Mouse (Mus musculus): ENCODE measurements around the gene Mettl23.

Gene Mettl23

GRCm38 (mm10) chr11:116843261-116844233 lies at the start of gene Mettl23, which contains the start of gene Jmjd6:
TSS of gene Mettl23 (plus strand) at chr11:116843278.
TSS of gene Jmjd6 (minus strand) at chr11:116843449.
- peak; percentile 96 for DNase-seq

GRCm38 (mm10) chr11:116799364-116799763 lies 43.7 kb upstream of the Mettl23 start:
- no peak for DNase-seq

- DNase-seq, result no peak
These were observed 42.0 kb upstream of the Mettl23 start for GRCm38 (mm10) chr11:116801106-116801505.

- DNase-seq, result no peak
These were observed 40.4 kb upstream of the Mettl23 start for GRCm38 (mm10) chr11:116802709-116803108.

GRCm38 (mm10) chr11:116806136-116807071 lies 36.7 kb upstream of the Mettl23 start:
- no peak for DNase-seq

- no peak for DNase-seq
These were observed 36.0 kb upstream of the Mettl23 start for GRCm38 (mm10) chr11:116807116-116807515.

- no peak for DNase-seq
These were observed 35.6 kb upstream of the Mettl23 start for GRCm38 (mm10) chr11:116807526-116807925.

GRCm38 (mm10) chr11:116807938-116808606 lies 35.0 kb upstream of the Mettl23 start:
- DNase-seq, result peak; percentile 89

GRCm38 (mm10) chr11:116808811-116809395 lies 34.2 kb upstream of the Mettl23 start:
- DNase-seq, result no peak

GRCm38 (mm10) chr11:116809520-116809919 lies 33.6 kb upstream of the Mettl23 start:
- no peak for DNase-seq

GRCm38 (mm10) chr11:116810528-116810927 lies 32.5 kb upstream of the Mettl23 start:
- no peak for DNase-seq

- peak; percentile 71 for DNase-seq
These were observed 31.8 kb upstream of the Mettl23 start for GRCm38 (mm10) chr11:116810983-116811901.

- no peak for DNase-seq
These were observed 30.1 kb upstream of the Mettl23 start for GRCm38 (mm10) chr11:116812793-116813529.

- DNase-seq, result no peak
These were observed 29.5 kb upstream of the Mettl23 start for GRCm38 (mm10) chr11:116813610-116814009.

GRCm38 (mm10) chr11:116814076-116814883 lies 28.8 kb upstream of the Mettl23 start:
- DNase-seq, result peak; percentile 74

- DNase-seq, result no peak
These were observed 28.1 kb upstream of the Mettl23 start for GRCm38 (mm10) chr11:116814884-116815415.

GRCm38 (mm10) chr11:116816769-116817168 lies 26.3 kb upstream of the Mettl23 start:
- peak; percentile 44 for DNase-seq

GRCm38 (mm10) chr11:116817567-116817966 lies 25.5 kb upstream of the Mettl23 start:
- DNase-seq, result no peak

- DNase-seq, result no peak
These were observed 24.4 kb upstream of the Mettl23 start for GRCm38 (mm10) chr11:116818722-116819121.

Measured in lung, postnatal 14 days (tissue).